8 mouse cellular contexts compared by ENCODE assay signal in genomic region chrX:53161115-53161514, GRCm38 (mm10).
DNase-seq lines count a peak whose midpoint lies in the region; ATAC-seq lines count a peak whose summit lies in the region.

No protein-coding gene starts in this region.

- H3K36me3 ChIP-seq in limb, embryonic 11.5 days (ENCODE audit: control insufficient read depth, insufficient read depth, low read length), result no peaks in the 10 kb centered on the region

- H3K27me3 ChIP-seq in limb, embryonic 11.5 days (ENCODE audit: control insufficient read depth, insufficient read depth, low read length), result no peaks in the 10 kb centered on the region

- 31% methylated on average over 5 of the region's 5 CpGs for WGBS in limb, embryonic 11.5 days

- peak; percentile 17 for DNase-seq in urinary bladder, postnatal 25 days (ENCODE audit: low spot score)
- DNase-seq in urinary bladder, adult 2 months (ENCODE audit: low spot score), result no peak
- DNase-seq in limb, embryonic 11.5 days (ENCODE audit: low spot score), result peak; percentile 21
- peak; percentile 12 for DNase-seq in thymus, postnatal 0 days (ENCODE audit: low spot score)
- DNase-seq in cerebellum, adult 9-10 months, result no peak
- no peak for DNase-seq in cerebellum, adult 18-20 months

- peak; percentile 66 for ATAC-seq in granulocyte monocyte progenitor cell, adult 5-6 weeks (replicated peaks; ENCODE audit: poor library complexity, severe bottlenecking)
- no peak for ATAC-seq in limb, embryonic 11.5 days (ENCODE audit: insufficient number of reproducible peaks, low FRiP score, low TSS enrichment, low read depth)
- ATAC-seq in monocyte, adult 5-6 weeks (replicated peaks; ENCODE audit: insufficient number of reproducible peaks, low FRiP score, low TSS enrichment, poor library complexity, severe bottlenecking), result no peak

- no peak overlapping the region for H3K9ac ChIP-seq in limb, embryonic 11.5 days (ENCODE audit: low read length)

- H3K9me3 ChIP-seq in limb, embryonic 11.5 days (ENCODE audit: control insufficient read depth, low read length), result no peaks in the 10 kb centered on the region

- peaks cover 5% of the 10 kb centered on the region; the same call in 1 of the 2 replicates for H3K4me1 ChIP-seq in limb, embryonic 11.5 days (ENCODE audit: control insufficient read depth, insufficient read depth, low read length)

- H3K4me3 ChIP-seq in limb, embryonic 11.5 days (ENCODE audit: low read depth, low read length), result no peak overlapping the region

- no peak overlapping the region for H3K4me2 ChIP-seq in limb, embryonic 11.5 days (ENCODE audit: low read depth, severe bottlenecking)

- peak overlapping the region; percentile 42; the same call in 1 of the 2 replicates for H3K27ac ChIP-seq in limb, embryonic 11.5 days (replicated peaks; ENCODE audit: low read depth, low read length)

Comparison
In these comparisons a context has a peak if more than half of its experiments do, and no peak if none do; other contexts are left out.
1. DNase-seq: peak in urinary bladder, postnatal 25 days (single experiment), limb, embryonic 11.5 days (single experiment) and thymus, postnatal 0 days (single experiment); none in urinary bladder, adult 2 months (single experiment), cerebellum, adult 9-10 months (single experiment) and cerebellum, adult 18-20 months (0 of 2).